In the genomic region with DNA sequence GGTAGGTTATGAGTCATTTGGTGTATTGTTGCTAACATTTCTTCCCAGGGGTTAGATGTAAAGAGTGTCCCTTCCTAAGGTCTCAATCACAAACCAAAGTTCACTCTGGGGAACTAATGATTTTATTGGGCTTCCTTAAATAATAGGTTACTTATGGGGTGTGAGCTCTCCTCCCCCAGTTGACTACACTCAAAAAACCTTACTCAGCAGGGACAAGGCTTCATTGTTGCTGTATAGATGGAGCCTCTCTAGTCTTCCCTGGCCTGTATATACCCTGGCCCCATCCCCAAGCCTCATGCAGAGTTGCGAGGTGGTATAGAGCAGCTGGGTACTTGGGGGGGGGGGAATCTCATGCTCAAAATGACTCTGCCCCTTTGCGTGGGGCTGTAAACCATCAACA, we compare ENCODE assay signal across 22 mouse cellular contexts.
"Had no signal": no experiment of that assay in that cellular context is flagged by ENCODE, and none has a peak within 500 bp of the region (broad histone marks: within the 10 kb centered on the region; RNA-seq: fewer than 3 reads in every experiment).

No protein-coding gene starts in this region.

- H3K27ac ChIP-seq: heart, adult 2 months; heart, embryonic 13.5 days; heart, embryonic 15.5 days; hindbrain, embryonic 13.5 days; hindbrain, embryonic 15.5 days; hindbrain, postnatal 0 days; layer of hippocampus, adult 2 months; left cerebral cortex, adult 2 months; limb, embryonic 12.5 days; liver, embryonic 13.5 days had no signal

- H3K27me3 ChIP-seq: heart, embryonic 15.5 days; hindbrain, embryonic 13.5 days; hindbrain, embryonic 15.5 days; liver, embryonic 13.5 days had no signal

- H3K9ac ChIP-seq: heart, embryonic 13.5 days; heart, embryonic 15.5 days; hindbrain, embryonic 13.5 days; hindbrain, embryonic 15.5 days; limb, embryonic 12.5 days; liver, embryonic 13.5 days had no signal

- H3K9me3 ChIP-seq: heart, embryonic 13.5 days; heart, embryonic 15.5 days; hindbrain, embryonic 13.5 days; hindbrain, embryonic 15.5 days; limb, embryonic 12.5 days; liver, embryonic 13.5 days had no signal

- H3K36me3 ChIP-seq: heart, embryonic 13.5 days; heart, embryonic 15.5 days; hindbrain, embryonic 13.5 days; hindbrain, embryonic 15.5 days; limb, embryonic 12.5 days; liver, embryonic 13.5 days had no signal

- H3K4me2 ChIP-seq: heart, embryonic 11.5 days; heart, embryonic 13.5 days; heart, embryonic 15.5 days; hindbrain, embryonic 13.5 days; hindbrain, embryonic 15.5 days; limb, embryonic 12.5 days; liver, embryonic 11.5 days; liver, embryonic 13.5 days had no signal

- H3K4me3 ChIP-seq: heart, adult 2 months; heart, embryonic 13.5 days; heart, embryonic 15.5 days; hindbrain, embryonic 13.5 days; hindbrain, embryonic 15.5 days; layer of hippocampus, adult 2 months; left cerebral cortex, adult 2 months; limb, embryonic 12.5 days; liver, embryonic 13.5 days had no signal

- ATAC-seq: hindbrain, postnatal 0 days had no signal

- DNase-seq: gastrocnemius, postnatal 14 days; gastrocnemius, postnatal 36 days; heart, adult 2 months; heart, postnatal 14 days; heart, postnatal 36 days; kidney, adult 18-20 months; kidney, adult 8-10 months; kidney, postnatal 10 days; kidney, postnatal 25 days; kidney, postnatal 4 days; liver; liver, embryonic 13.5 days had no signal

- H3K4me1 ChIP-seq: hindbrain, embryonic 13.5 days; hindbrain, embryonic 15.5 days; limb, embryonic 12.5 days; liver, embryonic 13.5 days had no signal
